Mouse (Mus musculus) midbrain, embryonic 10.5 days (tissue): Measurements from ENCODE around the gene Ranbp6. TPM values are rescaled to one million over a fixed set of nuclear protein-coding genes. Genes with fewer than 3 reads are reported as not detected.

Experiments used
- DNase-seq: peaks from one replicate; pipeline ENCODE4 v3.0.0-alpha.2; 2017; ENCODE audit warnings: low spot score
- H3K27ac ChIP-seq: fragments of 300-500 bp; sonication (generic); replicated peaks from 2 replicates; pipeline ENCODE4 v1.5.1; 2016; ENCODE audit warnings: mild to moderate bottlenecking
- H3K27me3 ChIP-seq: fragments of 300-500 bp; sonication (generic); 2 replicates; pipeline ENCODE4 v1.6.1; 2016; ENCODE audit warnings: low read depth, mild to moderate bottlenecking; ENCODE audit not compliant: poor library complexity, severe bottlenecking
- H3K36me3 ChIP-seq: fragments of 300-500 bp; sonication (generic); 2 replicates; pipeline ENCODE4 v1.6.1; 2016; ENCODE audit warnings: mild to moderate bottlenecking, moderate library complexity
- H3K4me1 ChIP-seq: fragments of 300-500 bp; sonication (generic); 2 replicates; pipeline ENCODE4 v1.6.1; 2016
- H3K4me3 ChIP-seq: fragments of 300-500 bp; sonication (generic); 2 replicates; pipeline ENCODE4 v1.5.1; 2016; ENCODE audit warnings: mild to moderate bottlenecking, moderate library complexity
- H3K9me3 ChIP-seq: fragments of 300-500 bp; sonication (generic); replicated peaks from 2 replicates; pipeline ENCODE4 v1.6.1; 2016; ENCODE audit warnings: mild to moderate bottlenecking
- WGBS: fragments of 180-500 bp; shearing (Covaris S2); methylation state at CpG from one replicate; pipeline ENCODE4 v1.1.7; 2016; 5-methylcytosine and 5-hydroxymethylcytosine counted together
- polyA plus RNA-seq: library from polyadenylated mRNA; unstranded; fragments of >200 nt; fragmentation: Nextera tagmentation; extraction: Ambion mirVana; gene quantifications from 2 replicates; pipeline ENCODE4 v1.2.1, GENCODE M21; 2016

The Ranbp6 gene
- polyA plus RNA-seq, 1 experiment from 2014 or later: 25.7 TPM

DNA sequence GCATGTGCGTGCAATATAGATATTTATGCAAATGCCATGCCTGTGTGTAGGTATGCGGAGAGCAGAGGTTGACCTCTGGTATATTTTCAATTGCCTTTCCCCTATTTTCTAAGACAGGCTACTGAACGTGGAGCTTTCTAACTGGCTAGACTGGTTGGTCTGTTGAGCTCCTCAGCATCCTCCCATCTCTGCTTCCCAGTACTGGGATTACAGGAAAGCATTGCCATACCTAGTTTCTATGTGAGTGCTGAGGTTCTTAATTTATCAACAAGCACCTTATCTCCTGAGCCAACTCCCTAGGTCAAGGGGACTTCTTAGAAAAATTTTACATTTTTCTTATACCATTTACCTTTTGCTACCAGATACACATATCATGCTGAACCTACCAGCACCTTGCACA, 15.4 kb downstream of the Ranbp6 start:
- 92% methylated on average over 3 of the region's 3 CpGs for WGBS
- H3K4me1 ChIP-seq: peaks cover 4% of the 10 kb centered on the region; the same call in 1 of the 2 replicates
- no peaks in the 10 kb centered on the region for H3K27me3 ChIP-seq
- no peak for DNase-seq
- no peaks in the 10 kb centered on the region for H3K9me3 ChIP-seq
- H3K36me3 ChIP-seq: 0 out of 2 replicates have a peak, but pooled peaks cover 4% of the 10 kb centered on the region
- H3K4me3 ChIP-seq: no peak overlapping the region
- H3K27ac ChIP-seq: no peak overlapping the region

DNA sequence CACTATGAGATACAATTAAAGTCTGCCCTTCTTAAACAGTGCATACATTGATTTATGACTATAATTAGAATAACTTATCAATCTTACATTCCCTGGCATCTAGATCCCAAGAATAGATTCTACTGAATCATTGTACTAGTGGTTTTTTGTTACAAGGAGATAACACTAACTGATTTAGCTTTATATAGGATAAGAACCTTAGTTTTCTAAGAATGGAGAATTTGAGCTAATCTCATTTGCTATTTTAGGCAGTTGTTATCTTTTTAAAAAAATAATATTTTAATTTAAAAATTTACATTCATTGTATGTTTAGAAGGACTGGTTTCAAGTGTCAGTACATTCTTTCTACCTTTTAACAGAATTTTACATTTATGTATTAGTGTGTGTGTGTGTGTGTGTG, 24.8 kb downstream of the Ranbp6 start:
- no peaks in the 10 kb centered on the region for H3K4me1 ChIP-seq
- peaks cover 20% of the 10 kb centered on the region for H3K36me3 ChIP-seq
- H3K4me3 ChIP-seq: no peak overlapping the region
- no peaks in the 10 kb centered on the region for H3K9me3 ChIP-seq
- no peaks in the 10 kb centered on the region for H3K27me3 ChIP-seq
- DNase-seq: no peak
- H3K27ac ChIP-seq: no peak overlapping the region

DNA sequence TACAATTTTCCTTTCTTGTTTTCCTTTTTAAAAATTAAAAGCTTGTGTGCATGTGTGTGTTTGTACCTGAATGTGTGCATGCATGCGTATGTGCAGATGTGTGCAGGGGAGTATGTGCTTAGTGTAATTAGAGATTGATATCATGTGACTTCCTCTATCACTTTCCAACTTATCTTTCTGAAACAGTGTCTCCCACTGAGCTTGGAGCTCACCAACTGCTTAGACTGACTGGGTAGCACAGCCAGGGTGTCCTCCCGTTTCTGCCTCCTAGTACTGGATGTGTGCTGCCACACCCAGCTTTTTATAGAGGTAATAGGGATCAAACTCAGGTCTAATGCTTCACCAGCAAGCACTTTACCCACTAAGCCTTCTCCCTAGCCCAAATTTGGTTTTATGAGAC, 29.9 kb downstream of the Ranbp6 start:
- no peak overlapping the region for H3K4me3 ChIP-seq
- 86% methylated on average over 2 of the region's 2 CpGs for WGBS
- H3K4me1 ChIP-seq: no peaks in the 10 kb centered on the region
- H3K36me3 ChIP-seq: peaks cover 17% of the 10 kb centered on the region
- H3K27me3 ChIP-seq: no peaks in the 10 kb centered on the region
- H3K9me3 ChIP-seq: no peaks in the 10 kb centered on the region
- no peak for DNase-seq
- no peak overlapping the region for H3K27ac ChIP-seq

Other genes with a start within 250 kb of the Ranbp6 start
- gene Ermp1, start 164.6 kb downstream of the Ranbp6 start, polyA plus RNA-seq: 12.6 and 14.2 TPM in 2 replicates
- gene Mlana, start 115.2 kb downstream of the Ranbp6 start, polyA plus RNA-seq: 0.14 TPM in 1 of 2 replicates, not detected in the other
- gene 9930021J03Rik, start 7.0 kb downstream of the Ranbp6 start, polyA plus RNA-seq: 4.0 and 4.2 TPM in 2 replicates
- gene Il33, start 112.1 kb upstream of the Ranbp6 start, polyA plus RNA-seq: 0.60 TPM in 2 replicates
- gene Trpd52l3, start 190.8 kb upstream of the Ranbp6 start, polyA plus RNA-seq: not detected in 2 replicates
- gene Uhrf2, start 217.5 kb upstream of the Ranbp6 start, polyA plus RNA-seq: 80.3 and 82.0 TPM in 2 replicates